Mouse (Mus musculus) left cerebral cortex, adult 9 months (tissue): ENCODE measurements around the gene Maats1.
A peak's percentile ranks its signal among the peaks of the same experiment; 100 is the strongest.

Experiments
- DNase-seq, 2 experiments: peaks; one replicate each; pipeline ENCODE4 v3.0.0; 2022; ENCODE audit warnings: low spot score in 2 of 2

The Maats1 gene

DNA sequence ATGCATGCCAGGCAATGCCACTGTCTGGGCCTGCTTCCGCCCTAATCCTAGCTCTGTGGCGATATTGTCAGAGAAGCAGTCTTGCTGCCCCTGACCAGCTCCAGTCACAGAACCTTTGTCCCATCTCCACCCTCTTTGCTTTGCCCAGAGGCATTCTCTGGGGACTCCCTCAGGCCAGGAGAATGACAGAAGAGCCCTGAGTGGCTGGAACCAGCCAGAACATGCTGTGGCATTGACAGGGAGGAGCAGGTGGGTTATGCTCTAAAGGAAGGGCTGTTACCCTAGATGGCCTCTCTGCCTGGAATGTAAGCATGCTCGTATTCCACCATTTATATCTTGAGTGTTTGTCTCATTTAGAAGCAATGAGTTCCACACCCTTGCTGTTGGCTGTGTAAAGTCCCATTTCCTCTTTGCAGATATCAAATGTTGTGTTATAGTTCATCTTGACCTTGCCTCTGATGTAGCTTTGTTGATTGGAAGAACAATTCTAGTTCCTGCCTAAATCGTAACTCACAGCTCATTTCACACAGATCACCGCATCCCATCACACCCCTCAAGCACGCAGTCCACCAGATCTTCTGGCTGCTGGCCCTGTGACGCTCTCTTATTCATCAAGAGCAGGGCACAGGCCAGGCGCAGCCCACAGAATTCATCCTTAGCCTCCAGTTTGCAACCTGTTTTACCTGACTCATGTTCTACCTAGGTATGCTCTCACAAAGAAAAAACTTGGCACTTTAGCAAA lies 28.9 kb upstream of the Maats1 start:
- DNase-seq = no peak

DNA sequence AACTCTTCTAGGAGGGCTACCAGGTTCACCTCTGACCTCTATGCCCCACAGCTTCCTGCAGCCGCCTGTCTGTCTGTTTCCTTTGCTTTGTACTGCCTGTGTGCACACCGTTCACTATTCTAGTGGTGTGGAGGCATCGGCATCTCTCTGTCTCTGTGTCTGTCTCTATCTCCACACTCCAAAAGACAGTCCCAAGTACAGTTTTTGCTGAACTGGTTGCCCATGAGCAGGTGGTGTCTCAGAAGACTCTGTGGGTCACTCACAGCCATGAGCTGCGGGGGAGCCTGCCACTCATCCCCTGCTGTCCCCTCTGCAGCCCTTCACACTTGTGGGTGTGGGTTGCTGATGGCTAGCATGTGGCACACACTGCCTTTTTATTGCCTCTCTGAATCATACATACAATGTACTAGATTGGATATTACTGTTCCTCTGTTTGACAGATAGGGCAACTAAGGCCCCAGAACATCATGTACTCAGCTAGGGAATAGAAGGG lies 28.1 kb upstream of the Maats1 start:
- no peak for DNase-seq

DNA sequence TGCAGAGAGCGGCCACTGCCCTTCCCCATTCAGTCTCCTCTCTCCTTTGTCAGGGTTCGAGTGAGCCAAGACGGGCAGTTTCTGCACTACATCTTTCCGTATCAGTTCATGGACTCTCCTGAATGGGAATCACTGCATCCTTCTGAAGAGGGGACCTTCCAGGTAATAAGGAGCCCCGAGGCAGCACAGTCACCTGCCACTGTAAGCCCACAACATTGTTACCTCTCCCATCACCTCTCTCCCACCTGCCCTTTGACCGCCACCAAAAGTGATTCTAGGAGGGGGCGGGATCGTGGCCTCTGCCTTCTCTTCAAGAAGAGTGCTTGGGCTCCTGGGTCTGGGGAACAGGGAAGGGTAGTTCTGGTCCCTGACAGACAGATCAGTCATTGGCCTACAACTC lies 27.5 kb upstream of the Maats1 start:
- no peak for DNase-seq

DNA sequence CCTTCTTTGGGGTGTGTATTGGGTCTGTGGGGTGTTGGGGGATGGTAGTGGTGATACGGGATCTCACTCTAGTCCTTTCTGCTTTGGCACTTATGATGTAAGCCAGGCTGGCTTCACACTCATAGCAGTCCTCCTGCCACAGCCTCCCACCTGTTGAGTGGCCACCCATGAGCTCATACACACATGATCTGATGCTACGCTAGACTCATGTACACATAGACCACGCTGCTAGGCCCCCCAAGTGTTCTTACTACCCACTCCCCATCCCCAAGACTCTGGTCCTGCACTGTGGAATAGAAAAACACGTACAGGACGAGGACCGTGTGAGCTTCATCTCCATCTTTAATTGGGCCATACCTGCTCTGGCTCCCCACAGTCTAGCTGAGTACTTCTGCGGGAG lies 27.1 kb upstream of the Maats1 start:
- DNase-seq = no peak

DNA sequence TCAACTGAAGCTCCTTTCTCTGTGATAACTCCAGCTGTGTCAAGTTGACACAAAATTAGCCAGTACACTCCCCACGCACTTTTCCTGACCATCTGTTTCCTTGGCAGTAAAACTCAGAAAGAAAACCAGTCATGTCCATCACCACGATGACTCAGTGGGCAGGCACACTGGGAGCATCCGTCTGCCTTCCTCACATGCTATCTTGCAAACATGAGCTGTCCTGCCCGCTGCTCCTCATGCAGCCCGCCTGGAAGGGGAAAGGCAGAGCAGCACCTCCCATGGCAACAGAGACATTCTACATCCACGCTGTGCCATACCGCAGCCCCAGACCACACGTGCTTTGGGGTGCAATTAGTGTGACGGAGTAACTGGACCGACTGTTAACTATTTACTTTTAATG lies 26.4 kb upstream of the Maats1 start:
- peak; percentile 74 to 91 for DNase-seq

DNA sequence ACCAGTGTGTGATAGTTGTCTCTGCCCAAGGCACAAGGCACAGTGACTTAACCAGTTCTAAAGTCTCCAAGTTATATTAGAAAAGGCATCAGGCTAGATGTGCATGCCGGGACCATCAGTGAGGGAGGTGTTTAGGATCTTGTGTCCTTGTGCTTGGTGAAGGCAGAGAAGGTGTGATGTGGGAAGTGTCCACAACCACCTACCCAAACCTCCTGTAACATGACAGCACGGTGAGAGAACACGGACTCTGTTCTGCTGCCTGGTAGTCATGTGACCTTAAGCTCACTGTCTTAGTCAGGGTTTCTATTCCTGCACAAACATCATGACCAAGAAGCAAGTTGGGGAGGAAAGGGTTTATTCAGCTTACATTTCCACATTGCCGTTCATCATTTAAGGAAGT lies 24.3 kb upstream of the Maats1 start:
- DNase-seq = peak in 1 of 2 experiments; percentile 31

DNA sequence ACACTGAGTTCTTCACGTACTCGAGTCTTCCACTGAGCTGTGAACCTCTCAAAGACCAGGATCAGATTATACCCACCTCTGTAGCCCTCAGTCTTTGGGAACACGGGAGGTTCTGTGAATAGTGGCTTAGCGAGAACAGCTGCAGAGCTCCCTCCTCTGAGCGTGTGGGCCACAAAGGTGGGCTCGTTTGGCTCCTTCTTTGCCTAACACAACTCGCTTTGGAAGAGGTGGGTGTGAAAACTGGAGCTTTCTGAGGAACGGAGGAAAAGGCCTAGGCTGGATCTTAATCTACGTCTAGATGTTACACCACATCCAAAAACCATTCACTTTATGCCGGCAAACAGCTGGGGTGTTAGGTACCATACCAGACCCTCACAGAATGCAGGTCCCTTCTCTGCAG lies 23.4 kb upstream of the Maats1 start:
- DNase-seq = no peak

DNA sequence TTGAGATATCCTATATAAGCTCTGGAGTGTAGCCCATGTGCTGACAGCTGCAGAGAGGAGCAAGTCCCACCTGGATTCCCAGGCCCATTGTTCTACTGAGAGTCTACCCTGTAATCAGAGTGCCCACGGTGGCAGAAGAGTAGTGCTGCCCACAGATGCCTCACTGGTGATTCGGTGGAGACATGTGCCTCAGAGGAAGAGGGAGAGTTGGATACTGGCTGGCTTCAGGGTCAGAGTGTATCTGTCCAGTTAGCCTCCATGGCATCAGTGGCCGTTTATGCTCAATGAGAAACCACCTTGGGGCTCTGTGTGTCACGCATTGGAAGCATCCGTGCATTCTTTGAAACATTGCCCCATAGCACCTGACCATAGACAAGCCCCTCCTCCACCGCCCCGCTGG lies 21.7 kb upstream of the Maats1 start:
- no peak for DNase-seq

DNA sequence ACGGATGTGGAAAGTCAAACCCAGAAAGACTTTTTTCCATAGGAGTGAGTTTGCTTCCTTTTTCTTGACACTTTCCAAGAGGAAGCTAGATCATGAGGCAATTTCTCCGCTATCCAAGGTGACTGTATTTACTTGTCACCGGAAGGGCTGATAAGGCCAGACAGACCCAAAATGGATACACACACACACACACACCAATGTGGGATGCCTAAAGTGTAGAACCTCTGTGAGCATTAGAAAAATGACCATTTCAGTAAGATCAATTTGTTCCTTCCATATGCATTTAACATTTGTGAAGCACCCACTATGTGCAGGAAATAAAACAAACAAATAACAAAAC lies 21.3 kb upstream of the Maats1 start:
- DNase-seq = no peak

DNA sequence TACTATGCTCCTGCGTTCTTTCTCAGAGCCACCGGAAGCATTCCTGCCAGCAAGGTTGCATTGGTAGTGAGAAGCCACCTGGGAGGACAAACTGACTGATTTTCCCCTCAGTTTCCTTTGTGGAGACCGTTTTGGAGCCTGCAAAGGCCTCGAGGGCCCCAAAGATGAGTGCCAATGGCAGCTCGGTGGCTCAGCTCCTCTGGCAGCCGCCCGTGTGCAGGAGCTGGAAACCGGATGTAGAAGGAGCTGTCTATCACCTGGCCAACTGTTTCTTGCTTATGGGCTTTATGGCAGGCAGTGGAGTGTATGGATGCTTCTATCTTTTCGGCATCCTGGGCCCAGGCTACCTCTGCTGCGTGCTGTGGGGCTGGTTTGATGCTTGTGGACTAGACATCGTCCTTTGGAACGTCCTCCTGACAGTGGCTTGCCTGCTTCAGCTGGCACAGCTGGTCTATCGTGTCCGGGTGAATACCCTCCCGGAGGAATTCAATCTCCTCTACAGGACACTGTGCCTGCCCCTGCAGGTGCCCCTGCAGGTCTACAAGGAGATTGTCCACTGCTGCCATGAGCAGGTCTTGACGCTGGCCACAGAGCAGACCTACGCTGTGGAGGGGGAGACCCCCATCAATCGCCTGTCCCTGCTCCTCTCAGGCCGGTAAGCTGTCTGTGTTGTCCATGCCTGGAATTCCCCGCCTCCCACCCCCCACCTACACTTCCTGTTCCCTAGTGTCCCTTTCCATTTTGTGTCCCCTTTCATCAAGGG lies 20.7 kb upstream of the Maats1 start:
- DNase-seq = no peak

DNA sequence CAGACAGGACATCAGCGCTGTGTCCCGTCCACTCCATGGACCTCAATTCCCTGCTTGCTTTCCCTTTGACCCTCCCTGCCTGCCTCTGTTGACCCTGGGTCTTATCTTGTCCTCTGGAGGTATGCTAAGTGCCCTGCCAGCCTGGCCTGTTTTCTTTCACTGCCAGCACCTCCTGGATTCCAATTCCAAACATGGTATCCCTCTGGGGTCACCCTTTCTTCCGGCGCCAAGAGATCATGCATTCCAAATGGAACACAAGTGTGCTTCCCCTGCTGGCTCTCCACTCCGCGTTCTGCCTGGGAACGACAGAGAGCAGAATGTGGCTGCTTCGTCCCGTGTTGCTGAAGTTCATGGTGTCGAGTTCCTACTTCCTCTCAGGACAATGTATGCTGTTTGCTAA lies 20.0 kb upstream of the Maats1 start, which contains the start of gene Popdc2:
Popdc2 (plus strand) TSS at position 277 of the 400 bp plus-strand sequence.
- DNase-seq = no peak

DNA sequence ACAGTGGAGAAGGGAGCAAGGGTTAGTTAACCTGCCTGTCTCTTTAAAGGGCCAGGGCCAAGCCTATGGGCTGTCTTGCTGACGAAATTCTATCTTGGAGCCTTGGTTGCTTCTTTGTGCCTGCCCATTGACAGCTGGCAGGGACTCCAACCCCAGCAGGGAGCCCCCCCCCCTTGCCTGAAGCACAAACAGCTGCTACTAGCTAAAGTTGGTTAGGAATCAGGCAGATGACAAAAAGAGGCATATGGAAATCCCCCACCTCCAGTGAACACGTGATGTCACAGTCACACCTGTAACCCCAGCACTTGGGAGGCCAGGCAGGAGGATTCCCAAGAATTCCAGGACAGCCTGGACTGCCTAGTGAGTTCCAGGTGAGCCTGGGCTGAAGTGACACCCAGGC lies 18.4 kb upstream of the Maats1 start:
- DNase-seq = no peak

DNA sequence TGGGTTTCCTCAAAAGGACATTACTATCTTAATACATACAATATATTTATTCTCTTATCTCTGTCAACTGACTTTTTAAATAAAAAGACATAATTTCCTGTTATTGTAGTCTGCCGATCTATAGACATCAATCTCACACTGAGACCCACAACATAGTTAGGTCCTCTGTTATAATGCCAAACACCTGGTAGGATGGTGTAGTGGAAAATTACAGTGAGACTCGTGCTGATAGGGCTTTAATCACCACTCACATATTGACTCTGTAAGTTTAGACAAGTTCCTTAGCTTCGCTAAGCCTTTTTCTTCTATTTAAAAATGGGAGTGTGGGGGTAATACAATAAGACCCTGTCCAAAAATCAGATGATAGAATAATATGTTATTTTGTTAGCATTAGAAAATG lies 17.9 kb upstream of the Maats1 start:
- no peak for DNase-seq

DNA sequence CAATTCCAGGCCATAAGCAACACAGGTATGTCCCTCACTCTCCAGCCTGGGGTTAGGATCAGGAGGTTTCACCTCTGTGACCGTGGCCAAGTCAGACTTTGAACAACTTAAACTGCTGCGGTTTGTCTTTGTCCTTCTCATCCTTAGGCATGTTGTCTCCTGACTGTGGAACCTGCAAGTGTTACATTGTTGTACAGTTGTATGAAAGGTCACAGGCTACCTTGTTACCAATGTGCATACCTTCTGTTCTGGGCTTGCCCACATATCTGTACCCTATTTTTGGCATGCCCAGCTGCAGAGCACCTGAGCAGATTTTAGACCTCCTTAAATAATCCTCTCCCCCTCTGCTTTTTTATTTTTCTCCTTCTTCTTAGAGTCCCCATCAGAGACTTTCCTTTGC lies 17.3 kb upstream of the Maats1 start:
- DNase-seq = no peak

DNA sequence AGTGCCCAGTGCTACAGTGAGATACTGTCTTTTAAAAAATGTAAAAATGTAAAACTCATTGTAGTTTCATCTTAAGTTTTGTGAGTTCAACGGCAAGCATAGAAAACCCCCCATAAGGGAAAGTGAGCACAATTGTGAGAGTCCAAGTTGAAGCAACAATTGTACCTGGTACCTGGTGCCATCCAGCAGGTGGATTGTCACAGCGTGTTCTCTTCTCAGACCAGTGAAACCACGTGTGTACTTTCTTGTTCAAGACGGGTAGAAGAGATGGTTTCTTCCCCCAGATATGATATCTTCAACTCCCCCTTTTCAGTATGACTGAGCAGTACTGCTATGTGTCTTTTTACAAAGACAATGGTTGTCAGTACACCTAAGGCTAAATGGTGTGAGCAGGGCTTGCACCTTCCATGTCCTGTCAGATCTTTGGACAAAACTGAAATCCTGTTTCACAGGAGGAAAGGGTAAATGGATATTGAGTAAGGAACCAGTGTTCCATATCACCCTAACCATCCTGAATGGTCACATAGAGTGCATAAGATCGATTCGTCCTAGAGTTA lies 16.4 kb upstream of the Maats1 start:
- no peak for DNase-seq

DNA sequence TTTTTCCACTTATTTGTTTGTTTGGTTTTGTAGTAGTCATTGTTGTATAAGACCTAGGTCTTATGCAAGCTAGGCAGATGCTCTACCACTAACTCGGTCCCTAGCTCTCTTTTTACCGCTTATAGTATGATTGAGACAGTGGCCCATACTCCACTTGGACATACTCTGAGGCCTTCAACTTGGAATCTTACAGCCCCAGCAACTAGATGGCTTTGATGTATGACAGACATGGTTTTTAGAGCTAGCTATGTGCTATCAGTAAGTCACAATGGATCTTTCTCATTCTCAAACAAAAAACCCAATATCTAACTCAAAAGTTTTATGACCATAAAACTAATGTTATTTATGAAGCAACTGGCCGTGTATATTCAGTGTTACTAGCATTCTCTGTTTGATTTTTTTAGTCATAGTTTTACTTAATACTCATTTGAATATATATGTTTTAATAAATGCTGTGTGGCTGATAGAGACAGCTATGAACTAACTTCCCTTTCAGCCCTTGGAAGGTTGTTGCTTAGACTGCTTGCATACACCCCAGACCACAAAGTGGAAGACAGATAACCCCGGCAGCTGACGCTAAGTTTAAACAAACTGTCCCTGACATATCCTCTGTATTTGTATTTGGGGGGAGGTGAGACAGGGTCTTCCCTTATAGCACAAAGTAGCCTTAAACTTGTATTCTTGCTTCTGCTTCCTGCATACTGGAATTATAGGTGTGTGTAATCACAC lies 12.4 kb upstream of the Maats1 start:
- no peak for DNase-seq

DNA sequence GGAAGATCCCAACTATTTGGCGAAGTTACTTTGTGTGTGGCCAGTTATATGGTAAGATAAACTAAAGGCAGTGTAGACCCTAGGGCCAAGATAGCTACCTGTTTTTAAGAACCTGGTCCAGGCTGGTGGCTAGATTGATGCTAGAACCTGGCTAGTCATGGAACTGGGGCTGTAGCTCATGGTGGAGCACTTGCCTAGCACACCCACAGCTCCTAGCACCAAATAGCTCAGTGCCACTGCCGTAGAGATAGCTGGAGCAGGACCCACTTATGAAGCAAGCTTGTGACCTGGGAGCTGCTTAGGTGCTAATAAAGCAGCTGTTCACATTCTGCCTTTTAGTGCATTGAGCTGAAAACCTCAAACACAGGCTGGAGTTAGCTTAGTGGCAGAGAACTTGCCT lies 11.7 kb upstream of the Maats1 start:
- DNase-seq = no peak

DNA sequence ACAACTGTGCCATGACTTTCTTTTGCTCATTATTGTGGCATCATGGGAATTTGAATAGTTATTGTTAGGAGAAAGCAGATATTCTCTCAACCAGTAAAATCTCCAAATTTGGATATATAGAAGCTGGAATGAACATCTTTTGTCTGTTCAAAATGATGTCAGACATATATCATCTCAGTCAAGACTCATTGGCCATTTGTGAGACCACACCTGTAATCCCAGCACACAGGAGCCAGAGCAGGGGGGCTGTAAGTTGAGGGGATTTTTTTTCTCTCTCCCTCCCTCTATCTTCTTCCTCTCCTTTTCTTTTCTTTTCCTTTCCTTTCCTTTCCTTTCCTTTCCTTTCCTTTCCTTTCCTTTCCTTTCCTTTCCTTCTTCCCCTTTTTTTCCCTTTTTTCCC lies 10.9 kb upstream of the Maats1 start:
- DNase-seq = no peak

DNA sequence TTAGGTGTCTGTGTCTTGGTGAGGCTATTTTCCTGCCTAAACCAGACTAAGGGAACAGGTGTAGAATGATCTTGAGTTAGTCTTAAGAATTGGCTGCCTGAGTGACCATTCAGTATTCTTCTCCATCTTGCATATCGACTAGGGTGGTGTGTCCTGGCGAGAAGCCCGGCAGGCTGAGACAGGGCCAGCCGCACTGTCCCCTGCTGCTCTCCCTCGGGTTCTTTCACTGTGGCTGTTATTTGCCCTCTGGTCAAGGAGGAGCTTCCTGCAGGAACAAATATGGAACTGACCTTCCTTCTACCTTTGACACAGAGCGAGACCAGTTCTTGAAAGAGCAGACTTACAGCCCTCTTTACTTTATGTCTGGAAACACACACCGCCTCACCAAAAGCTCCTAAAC lies 10.1 kb upstream of the Maats1 start:
- no peak for DNase-seq

DNA sequence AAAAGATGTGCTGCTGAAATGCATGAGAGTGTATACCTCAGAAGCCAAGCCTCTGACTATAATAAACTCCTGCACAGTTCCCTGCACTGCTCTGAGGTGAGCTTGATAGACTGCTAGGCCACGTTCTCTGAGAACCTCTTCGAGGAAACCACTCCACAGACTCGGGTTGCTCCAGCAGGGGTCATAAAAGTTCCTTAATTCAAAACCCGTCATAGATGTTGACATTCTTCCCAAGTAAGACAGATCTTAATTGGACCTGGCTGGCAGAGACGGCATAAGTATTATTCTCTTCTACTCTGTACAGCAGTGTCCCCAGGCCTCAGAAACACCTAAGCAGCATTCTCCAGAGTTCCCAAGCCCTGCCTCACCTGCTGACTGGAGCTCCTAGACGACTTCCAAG lies 9.0 kb upstream of the Maats1 start:
- no peak for DNase-seq

DNA sequence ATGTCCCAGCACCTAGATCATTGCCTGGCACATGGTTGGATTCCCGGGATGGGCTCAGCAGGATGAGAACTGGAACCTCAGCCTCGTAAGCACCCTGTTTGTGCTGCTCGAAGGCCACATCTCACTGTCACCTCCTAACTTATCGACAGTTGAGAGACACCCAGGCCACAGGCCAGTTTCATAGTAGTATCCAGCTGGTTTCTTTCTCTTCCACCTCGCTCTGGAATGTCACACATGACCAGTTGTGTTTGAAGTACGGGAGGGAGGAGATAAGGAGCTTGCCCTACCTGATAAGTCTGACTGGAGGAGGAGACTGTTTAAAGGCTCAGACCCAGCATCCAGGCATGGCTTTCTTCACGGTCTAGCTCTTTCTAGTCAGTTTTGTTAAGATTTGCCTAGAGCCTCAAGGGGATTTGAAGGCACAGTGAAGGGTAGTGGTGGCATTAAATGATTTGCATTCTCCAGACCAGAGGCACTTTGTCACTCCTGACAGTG lies 8.5 kb upstream of the Maats1 start:
- no peak for DNase-seq

DNA sequence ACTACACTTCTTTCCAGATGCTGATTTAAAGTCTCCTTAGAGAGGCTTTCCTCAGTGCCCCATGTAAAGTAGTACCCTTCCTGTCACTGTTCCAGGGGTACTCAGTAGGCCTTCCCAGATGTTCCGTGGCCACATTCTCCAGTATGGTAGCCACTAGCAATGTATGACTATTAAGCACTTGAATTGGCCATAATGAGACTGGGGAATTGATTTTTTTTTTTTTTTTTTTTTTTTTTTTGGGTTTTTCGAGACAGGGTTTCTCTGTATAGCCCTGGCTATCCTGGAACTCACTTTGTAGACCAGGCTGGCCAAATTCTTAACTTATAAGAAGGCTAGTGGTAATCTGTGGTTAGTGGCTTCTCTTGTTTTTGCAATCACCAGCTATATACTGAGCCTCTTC lies 7.9 kb upstream of the Maats1 start:
- no peak for DNase-seq
